Mouse (Mus musculus): ENCODE measurements around the gene Nol12.

- TF ChIP-seq CTCF (IDR thresholded peaks at IDR 0.05; ENCODE audit: low read depth, low read length) (no peak), EP300 (IDR thresholded peaks at IDR 0.05; ENCODE audit: insufficient read depth, low read depth, low read length) (no peak)
These were observed 35.4 kb upstream of the Nol12 start, which contains the start of gene Gm49510 for GRCm38 (mm10) chr15:78899409-78899739.
